Mouse (Mus musculus): ENCODE results near the gene Eral1.

Eral1 gene

GRCm38 (mm10) chr11:78037831-78038752 lies 42.1 kb downstream of the Eral1 start, which contains the start of gene Flot2:
Gene Flot2 (plus strand): TSS chr11:78037931.
- DNase-seq (ENCODE audit: low spot score in 2 of 2), result peak in 1 of 2 experiments; percentile 16

- no peak for DNase-seq (ENCODE audit: low spot score in 2 of 2)
Measured at GRCm38 (mm10) chr11:78036791-78037190, 43.4 kb downstream of the Eral1 start.

GRCm38 (mm10) chr11:78033931-78034617 lies 46.1 kb downstream of the Eral1 start:
- no peak for DNase-seq (ENCODE audit: low spot score in 2 of 2)

- DNase-seq (ENCODE audit: low spot score in 2 of 2), result no peak
Measured at GRCm38 (mm10) chr11:78032809-78033195, 47.4 kb downstream of the Eral1 start.

- DNase-seq (ENCODE audit: low spot score in 2 of 2), result peak; percentile 82 to 90
Measured at GRCm38 (mm10) chr11:78031947-78032808, 48.0 kb downstream of the Eral1 start, which contains the start of gene Dhrs13. Gene Dhrs13 (plus strand): TSS chr11:78032280.

- DNase-seq (ENCODE audit: low spot score in 2 of 2), result no peak
Measured at GRCm38 (mm10) chr11:78031389-78031788, 48.8 kb downstream of the Eral1 start.

- DNase-seq (ENCODE audit: low spot score in 2 of 2), result no peak
Measured at GRCm38 (mm10) chr11:78030600-78030999, 49.6 kb downstream of the Eral1 start.

- DNase-seq (ENCODE audit: low spot score in 2 of 2), result no peak
Measured at GRCm38 (mm10) chr11:78029240-78029639, 50.9 kb downstream of the Eral1 start.

- no peak for DNase-seq (ENCODE audit: low spot score in 2 of 2)
Measured at GRCm38 (mm10) chr11:78023607-78024006, 56.6 kb downstream of the Eral1 start.

Measured in left cerebral cortex, adult 9 months (tissue).